Mouse (Mus musculus) layer of hippocampus, postnatal 10 days (tissue): ENCODE results near the gene Lxn. TPM values are rescaled to one million over a fixed set of nuclear protein-coding genes. Genes with fewer than 3 reads are reported as not detected.
A peak's percentile ranks its signal among the peaks of the same experiment; 100 is the strongest.

Experiments used
- DNase-seq, 2 experiments: peaks; one replicate each; pipeline ENCODE4 v3.0.0; 2021; ENCODE audit warnings: low spot score in 2 of 2
- long read RNA-seq: library from polyadenylated mRNA; stranded (forward); transcript quantifications from one replicate; pipeline ENCODE4 v2.0.0, GENCODE M21; 2023
- total RNA-seq, 2 experiments: library from RNA; stranded (reverse); gene quantifications; 2 replicates each; pipeline ENCODE4 v1.2.3; 2021

Gene Lxn
- total RNA-seq: 10 to 100 TPM; 72.8 to 77.9 TPM
- long read RNA-seq, transcript Lxn-201 (6 exons, 1,112 nt): major isoform, 155 of 163 reads
- long read RNA-seq, partial matches to known transcripts: 1 of 163 reads
- long read RNA-seq, other reads (novel, unspliced or antisense): 4 of 163 reads

- DNase-seq: peak; percentile 54 to 67
Measured at GRCm38 (mm10) chr3:67463450-67464372, at the start of gene Lxn. Gene Lxn (minus strand): TSS chr3:67463926.

DNA sequence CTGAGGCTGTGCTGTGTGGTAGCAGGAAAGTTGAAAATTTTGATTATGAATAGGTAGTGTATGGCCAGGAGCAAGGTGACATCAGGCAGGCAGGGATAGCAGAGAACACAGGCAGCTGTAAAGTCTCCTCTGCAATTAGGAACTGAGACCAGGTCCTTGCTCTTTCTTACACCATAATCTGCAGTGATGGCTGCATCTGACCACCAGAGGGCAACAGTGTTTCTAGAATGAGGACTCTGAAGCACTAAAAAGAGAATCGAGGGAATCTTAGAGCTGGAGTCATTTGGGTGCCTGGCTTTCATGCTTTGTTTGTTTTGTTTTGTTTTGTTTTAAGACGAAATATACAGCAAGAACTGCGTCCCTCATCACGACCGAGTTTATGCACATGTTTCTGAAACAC lies 49.1 kb upstream of the Lxn start:
- peak; percentile 86 to 87 for DNase-seq

DNA sequence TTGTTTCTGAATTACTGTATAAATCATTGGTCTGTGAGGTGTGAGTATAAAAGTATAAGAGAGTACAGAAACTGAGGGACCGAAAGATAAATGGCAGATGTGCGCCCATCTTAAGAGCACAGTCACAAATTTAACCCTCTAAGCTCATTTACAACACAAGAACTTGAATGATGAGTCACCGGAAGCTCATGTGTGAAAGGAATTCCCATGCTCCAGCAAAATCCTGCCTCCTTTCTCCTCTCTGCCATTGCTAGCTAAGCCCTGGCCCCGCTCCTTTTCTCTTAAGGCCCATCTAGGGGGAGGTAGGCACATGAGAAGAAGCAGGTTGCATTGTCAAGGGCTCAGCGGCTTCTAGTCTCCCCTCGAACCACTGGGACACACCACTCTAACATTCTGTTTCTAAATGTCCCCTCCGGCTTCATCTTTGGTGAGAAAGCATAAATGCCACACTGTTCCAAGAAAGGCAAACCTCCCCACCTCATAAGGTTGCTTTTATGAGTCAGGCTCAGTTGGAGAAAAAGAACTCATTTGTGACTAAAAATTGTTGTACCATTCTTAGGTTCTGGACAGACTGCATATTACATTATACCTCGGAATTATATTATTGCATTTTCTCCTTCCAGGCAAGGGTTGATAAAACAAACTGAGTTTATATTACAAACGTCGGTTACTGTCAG lies 44.6 kb upstream of the Lxn start:
- DNase-seq: no peak

- no peak for DNase-seq
Measured at GRCm38 (mm10) chr3:67505286-67505685, 41.6 kb upstream of the Lxn start.

DNA sequence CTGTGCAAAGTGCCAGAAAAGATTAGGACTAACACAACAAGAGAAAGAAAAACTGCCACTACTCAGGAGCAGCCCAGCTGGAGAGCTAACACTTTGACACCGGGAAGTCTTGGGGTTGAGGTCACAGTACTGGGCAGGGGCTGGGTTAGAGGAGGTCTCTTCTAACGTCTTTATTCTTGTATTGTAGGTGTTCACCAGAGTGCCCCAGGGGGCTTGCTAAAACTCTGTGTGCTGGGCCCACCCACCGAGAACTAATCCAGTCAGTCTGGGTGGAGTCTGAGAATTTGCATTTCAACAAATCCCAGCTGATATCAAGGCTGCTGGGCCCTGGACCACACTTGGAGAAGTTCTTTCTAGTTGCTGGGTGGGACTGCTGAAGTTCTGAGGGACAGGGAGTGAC lies 40.2 kb upstream of the Lxn start:
- DNase-seq: no peak

- DNase-seq: no peak
Measured at GRCm38 (mm10) chr3:67499406-67499791, 35.7 kb upstream of the Lxn start.

- DNase-seq: no peak
Measured at GRCm38 (mm10) chr3:67498773-67499405, 35.2 kb upstream of the Lxn start.

DNA sequence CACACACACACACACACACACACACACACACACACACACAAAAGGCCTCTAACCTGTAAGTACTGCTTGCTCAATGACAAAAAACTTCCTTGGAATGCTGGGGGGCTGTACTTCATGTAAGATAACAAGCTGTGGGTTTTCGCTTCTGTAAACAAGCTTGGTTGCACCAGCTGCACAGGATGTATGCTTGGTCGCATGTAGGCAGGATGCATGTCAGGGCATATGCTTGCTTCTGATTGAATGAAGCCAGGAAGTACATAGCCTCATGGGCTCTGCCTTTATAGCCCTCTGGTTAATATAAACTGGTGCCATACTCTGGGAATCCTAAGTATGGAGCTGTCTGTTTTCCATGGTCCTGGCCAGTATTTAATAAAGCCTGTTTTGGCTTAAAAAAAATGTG lies 34.3 kb upstream of the Lxn start:
- no peak for DNase-seq

DNA sequence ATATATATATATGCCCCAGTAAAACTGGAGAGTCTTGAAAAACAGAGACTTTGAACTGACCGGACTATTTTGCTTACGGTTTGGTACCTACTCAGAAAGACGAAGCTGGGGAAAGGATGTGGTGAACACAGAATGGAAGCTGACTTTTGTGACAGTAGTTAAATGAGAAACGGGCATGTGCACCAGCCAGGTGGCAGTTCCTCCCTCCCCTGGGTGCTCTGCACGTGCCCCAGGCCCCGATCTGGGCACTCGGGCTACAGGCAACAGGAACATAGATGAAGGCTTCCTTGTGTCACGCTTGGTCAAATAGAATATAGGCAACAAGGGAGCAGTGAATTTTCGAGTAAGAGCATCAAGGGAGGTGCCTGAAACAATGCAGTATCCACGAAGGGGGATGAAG lies 32.6 kb upstream of the Lxn start:
- DNase-seq: no peak

- peak in 1 of 2 experiments; percentile 34 for DNase-seq
Measured at GRCm38 (mm10) chr3:67493132-67493531, 29.4 kb upstream of the Lxn start.

DNA sequence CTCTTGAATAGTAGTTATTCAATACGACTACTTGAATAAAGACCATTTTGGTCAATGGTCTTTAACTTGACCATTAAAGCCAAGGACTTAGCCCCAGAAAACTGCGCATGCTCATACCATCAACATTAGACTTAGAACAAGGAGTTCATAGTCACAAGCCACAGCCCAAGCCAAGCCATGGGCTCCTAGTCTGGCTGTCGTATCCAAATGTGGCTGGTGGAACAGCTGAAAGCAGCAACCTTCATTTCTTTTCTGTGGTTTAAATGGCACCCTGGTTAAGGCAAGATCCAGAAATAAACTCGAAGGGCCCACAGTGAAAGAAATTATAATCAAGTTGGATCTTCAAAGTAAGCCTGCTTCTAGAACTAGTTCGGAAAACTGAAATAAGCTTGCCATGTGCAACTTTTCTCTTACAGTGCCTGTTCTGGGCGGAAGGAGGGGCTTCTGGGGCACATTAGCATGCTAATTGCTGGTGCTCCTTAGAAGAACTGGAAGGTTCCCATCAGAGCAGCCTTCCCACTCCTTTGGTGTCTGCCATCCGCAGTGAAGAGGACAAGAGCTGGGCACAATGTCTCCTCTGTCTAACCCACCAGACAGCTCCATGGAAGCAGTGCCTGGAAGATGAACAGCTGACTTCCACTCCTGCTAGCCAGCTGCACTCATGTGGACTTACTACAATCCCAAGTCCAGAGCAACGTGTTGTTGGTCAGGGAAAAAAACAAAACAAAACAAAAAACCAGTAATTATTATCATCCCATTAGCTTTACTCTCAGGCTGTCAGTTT lies 28.6 kb upstream of the Lxn start:
- DNase-seq: peak; percentile 19 to 29

- DNase-seq: no peak
Measured at GRCm38 (mm10) chr3:67490156-67490555, 26.4 kb upstream of the Lxn start.

DNA sequence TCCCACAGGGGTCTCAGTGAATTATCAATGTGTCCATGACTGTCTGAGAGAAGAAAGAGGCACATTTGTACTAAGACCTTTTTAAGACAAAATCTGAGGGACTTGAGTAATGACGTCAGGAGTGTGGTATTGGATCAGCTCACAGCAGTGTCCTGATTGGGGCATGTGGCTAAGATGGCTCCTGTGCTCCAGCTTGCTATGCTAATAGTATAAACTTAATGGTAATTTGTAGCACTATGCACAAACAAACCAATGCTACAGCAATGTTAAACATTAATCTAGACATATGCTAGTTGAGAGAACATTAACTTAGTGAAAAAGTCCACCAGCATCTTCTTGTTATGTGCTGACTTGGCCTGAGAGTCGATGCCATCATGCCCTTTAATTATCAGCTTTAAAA lies 21.5 kb upstream of the Lxn start:
- no peak for DNase-seq

DNA sequence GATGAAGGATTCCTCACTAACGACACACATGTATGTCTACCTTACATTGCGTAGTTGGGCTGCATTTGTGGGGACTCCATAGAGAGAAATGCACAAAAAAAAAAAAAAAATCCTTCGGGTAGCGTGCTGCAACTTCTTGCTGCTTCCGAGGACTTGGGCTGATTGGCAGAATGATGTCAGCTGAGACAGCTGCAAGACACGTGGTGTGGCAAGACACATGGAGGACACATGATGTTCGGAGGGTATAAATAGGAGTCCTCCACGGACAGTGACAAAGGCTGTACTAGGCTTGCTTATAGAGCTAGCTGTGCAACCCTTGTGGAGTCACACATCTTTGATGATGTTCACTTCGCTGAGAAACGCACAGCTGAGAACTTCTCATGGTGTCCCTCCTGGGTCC lies 18.7 kb upstream of the Lxn start:
- no peak for DNase-seq

GRCm38 (mm10) chr3:67479806-67480205 lies 16.1 kb upstream of the Lxn start:
- DNase-seq: no peak

GRCm38 (mm10) chr3:67473438-67473837 lies 9.7 kb upstream of the Lxn start:
- no peak for DNase-seq

DNA sequence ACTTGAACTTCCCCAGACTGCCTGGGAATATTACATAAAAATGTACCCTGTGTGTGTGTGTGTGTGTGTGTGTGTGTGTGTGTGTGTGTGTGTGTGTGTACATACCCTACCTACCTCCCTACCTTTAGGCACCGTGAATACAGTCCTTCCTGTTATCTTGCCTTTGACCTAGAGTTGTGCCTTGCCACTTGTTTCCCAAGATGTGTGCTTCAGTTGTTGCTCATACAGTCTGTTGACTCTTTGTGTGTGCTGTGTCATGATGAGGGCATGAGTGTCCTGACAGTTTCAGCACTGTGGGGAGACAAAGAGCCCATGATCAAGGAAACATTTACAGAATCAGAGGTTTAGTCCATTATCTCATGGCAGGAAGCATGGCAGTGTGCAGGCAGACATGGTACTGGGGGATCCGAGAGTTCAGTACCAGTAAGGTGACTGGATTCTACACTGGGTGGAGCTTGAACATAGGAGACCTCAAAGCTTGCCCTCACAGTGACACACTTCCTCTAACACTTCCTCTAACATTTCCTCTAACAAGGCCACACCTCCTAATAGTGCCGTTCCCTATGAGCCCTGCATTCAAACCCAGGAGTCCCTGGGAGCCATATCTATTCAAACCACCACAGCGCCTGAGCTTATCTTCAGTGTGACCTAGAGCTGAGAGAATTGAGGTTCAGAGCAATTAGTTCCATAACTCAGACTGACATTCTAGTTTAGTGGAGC lies 7.8 kb upstream of the Lxn start:
- DNase-seq: no peak

DNA sequence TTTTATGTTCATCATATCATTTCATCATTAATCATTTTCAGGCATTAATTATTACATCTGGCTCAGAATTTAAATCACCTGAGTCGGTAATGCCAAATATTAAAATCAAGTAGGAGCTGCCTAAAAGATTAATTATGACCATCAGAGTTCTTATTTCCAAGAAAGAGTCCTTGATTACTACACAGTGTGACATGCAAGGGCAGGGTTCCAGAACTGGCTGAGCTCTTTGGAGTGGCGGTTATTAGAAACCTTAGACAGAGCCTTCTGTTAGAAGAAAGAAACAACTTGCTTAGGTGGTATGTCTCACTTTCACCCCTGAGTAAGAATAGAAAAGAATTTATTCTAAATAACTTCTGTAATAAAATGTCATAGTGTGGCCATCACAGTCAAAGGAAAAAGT lies 3.6 kb upstream of the Lxn start:
- DNase-seq: no peak

GRCm38 (mm10) chr3:67466576-67466975 lies 2.9 kb upstream of the Lxn start:
- no peak for DNase-seq

- DNase-seq: no peak
Measured at GRCm38 (mm10) chr3:67463001-67463400, 725 bp downstream of the Lxn start.
